Mouse (Mus musculus) liver, postnatal 0 days (tissue): ENCODE measurements around the gene Taf4.

ENCODE experiments used
- CTCF ChIP-seq: sonication (generic); IDR thresholded peaks from 2 replicates; pipeline ENCODE4 v1.5.1; 2016; ENCODE audit warnings: antibody characterized with exemption, low read depth
- EP300 ChIP-seq: IDR thresholded peaks from 2 replicates; pipeline ENCODE4 v1.6.1; 2016; ENCODE audit warnings: antibody characterized with exemption, low read depth, mild to moderate bottlenecking

DNA sequence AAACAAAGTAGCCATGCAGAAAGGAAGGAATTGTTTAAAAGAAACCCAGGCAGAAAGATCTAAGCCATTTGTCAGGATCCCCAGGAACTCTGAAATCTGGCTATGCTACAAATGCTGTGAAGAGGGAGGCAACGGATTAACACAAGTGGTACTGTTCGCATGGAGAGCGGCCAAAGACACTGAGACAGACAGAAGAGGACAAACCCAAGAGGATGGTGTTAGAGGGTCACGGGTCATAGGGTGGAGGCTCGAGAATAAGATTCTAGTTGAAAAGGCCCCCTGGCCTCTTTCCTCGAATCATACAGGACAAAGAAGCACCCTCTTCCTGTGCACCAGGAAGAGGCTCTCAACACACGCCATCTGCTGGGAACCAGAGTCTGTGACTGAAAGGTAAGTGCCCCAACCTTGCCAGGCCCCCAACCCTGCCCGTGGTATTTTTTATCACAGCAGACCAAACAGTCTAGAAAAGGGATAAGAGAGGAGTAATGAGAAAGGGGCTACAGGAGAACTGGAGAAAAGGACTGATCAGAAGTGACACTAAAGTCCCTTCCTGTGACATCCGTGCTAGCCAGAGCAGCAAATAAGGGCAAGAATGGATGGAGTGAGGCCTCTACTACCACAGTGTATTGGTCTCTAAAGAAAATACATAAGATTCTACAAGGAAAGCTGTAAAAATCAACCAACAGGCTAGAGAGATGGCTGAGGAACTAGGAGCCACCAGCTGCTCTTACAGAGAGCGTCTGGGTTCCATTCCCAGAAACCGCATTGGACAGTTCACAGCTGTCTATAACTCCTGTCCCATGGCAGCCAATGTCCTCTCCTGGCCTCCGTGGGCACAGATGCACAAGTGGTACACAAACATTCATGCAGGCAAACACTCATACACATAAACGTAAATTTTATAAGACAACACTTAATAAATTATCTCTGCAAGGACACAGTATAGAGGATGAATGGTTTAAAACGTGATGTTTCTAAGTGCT lies 24.6 kb downstream of the Taf4 start:
- TF ChIP-seq CTCF (0 out of 2 replicates have a peak, but pooled peaks have one; percentile 11), EP300 (no peak)
